ENCODE assay signal across 7 mouse cellular contexts in genomic region chr15:11994921-11995814, GRCm38 (mm10). TPM values are rescaled to one million over a fixed set of nuclear protein-coding genes. Genes with fewer than 3 reads are reported as not detected.
DNase-seq lines count a peak whose midpoint lies in the region; ATAC-seq and TF ChIP-seq lines count a peak whose summit lies in the region.

No protein-coding gene starts in this region.

- peak overlapping the region; percentile 77 for H3K4me2 ChIP-seq in limb, embryonic 11.5 days (ENCODE audit: low read depth, severe bottlenecking)
- peak overlapping the region; percentile 65 for H3K4me2 ChIP-seq in midbrain, embryonic 12.5 days (replicated peaks)

- no peaks in the 10 kb centered on the region; the same call in 1 of the 2 replicates for H3K4me1 ChIP-seq in bone marrow, adult 2 months (ENCODE audit: control insufficient read depth, insufficient read depth, low read length)
- H3K4me1 ChIP-seq in forebrain, embryonic 10.5 days, result peaks cover 28% of the 10 kb centered on the region
- peaks cover 8% of the 10 kb centered on the region for H3K4me1 ChIP-seq in limb, embryonic 11.5 days (ENCODE audit: control insufficient read depth, insufficient read depth, low read length)
- H3K4me1 ChIP-seq in midbrain, embryonic 12.5 days, result peaks cover 19% of the 10 kb centered on the region

- peak; percentile 69 for DNase-seq in MEL-GATA-1-ER (ENCODE audit: extremely low read depth, low read depth)
- peak; percentile 65 for DNase-seq in forebrain, embryonic 10.5 days (ENCODE audit: extremely low spot score, low spot score)
- DNase-seq in heart, postnatal 25 days (ENCODE audit: low spot score), result peak; percentile 41
- DNase-seq in limb, embryonic 11.5 days (ENCODE audit: low spot score), result peak; percentile 80
- peak; percentile 57 to 81 for DNase-seq in spleen, postnatal 4 days (ENCODE audit: low spot score in 2 of 2)

- TF ChIP-seq CTCF in bone marrow, adult 2 months (IDR thresholded peaks at IDR 0.05; ENCODE audit: control insufficient read depth, insufficient read depth, low read length), result no peak

- peaks cover 37% of the 10 kb centered on the region for H3K36me3 ChIP-seq in forebrain, embryonic 10.5 days (replicated peaks)
- no peaks in the 10 kb centered on the region; the same call in 1 of the 2 replicates for H3K36me3 ChIP-seq in limb, embryonic 11.5 days (ENCODE audit: control insufficient read depth, insufficient read depth, low read length)
- peaks cover 24% of the 10 kb centered on the region for H3K36me3 ChIP-seq in midbrain, embryonic 12.5 days

- no peak for TF ChIP-seq POLR2A in bone marrow, adult 2 months (IDR thresholded peaks at IDR 0.05; ENCODE audit: borderline replicate concordance, control insufficient read depth, low read depth, low read length)

- intact Hi-C loops in heart, postnatal 25 days (cut with DNase I), result loop anchor here (1.0 to 5.0 kb wide), 3 partner anchors 42 to 90 kb away; no protein-coding TSS in a partner anchor

- under 1% methylated on average over 64 of the region's 71 CpGs for WGBS in bone marrow, adult 2 months
- WGBS in forebrain, embryonic 10.5 days, result 3% methylated on average over 63 of the region's 71 CpGs
- WGBS in limb, embryonic 11.5 days, result 1% methylated on average over 55 of the region's 71 CpGs
- WGBS in midbrain, embryonic 12.5 days, result 2% methylated on average over 45 of the region's 71 CpGs

- peak overlapping the region; percentile 78 for H3K4me3 ChIP-seq in bone marrow, adult 2 months (replicated peaks; ENCODE audit: control insufficient read depth, low read depth, low read length)
- H3K4me3 ChIP-seq in forebrain, embryonic 10.5 days, result peak overlapping the region; percentile 97
- peak overlapping the region; percentile 65 for H3K4me3 ChIP-seq in limb, embryonic 11.5 days (ENCODE audit: low read depth, low read length)
- peak overlapping the region; percentile 80 for H3K4me3 ChIP-seq in midbrain, embryonic 12.5 days

- peak overlapping the region; percentile 94 for H3K27ac ChIP-seq in bone marrow, adult 2 months (ENCODE audit: control insufficient read depth, insufficient read depth, low read depth, low read length, poor library complexity)
- H3K27ac ChIP-seq in forebrain, embryonic 10.5 days, result peak overlapping the region; percentile 94
- peak overlapping the region; percentile 87 for H3K27ac ChIP-seq in limb, embryonic 11.5 days (replicated peaks; ENCODE audit: low read depth, low read length)
- H3K27ac ChIP-seq in midbrain, embryonic 12.5 days (replicated peaks), result peak overlapping the region; percentile 89

- no peaks in the 10 kb centered on the region for H3K9me3 ChIP-seq in forebrain, embryonic 10.5 days
- no peaks in the 10 kb centered on the region for H3K9me3 ChIP-seq in limb, embryonic 11.5 days (ENCODE audit: control insufficient read depth, low read length)
- no peaks in the 10 kb centered on the region for H3K9me3 ChIP-seq in midbrain, embryonic 12.5 days

- peak; percentile 76 for ATAC-seq in limb, embryonic 11.5 days (ENCODE audit: insufficient number of reproducible peaks, low FRiP score, low TSS enrichment, low read depth)
- ATAC-seq in midbrain, embryonic 12.5 days (ENCODE audit: low FRiP score, low read depth), result peak; percentile 86

- no peaks in the 10 kb centered on the region for H3K27me3 ChIP-seq in forebrain, embryonic 10.5 days (ENCODE audit: poor library complexity, severe bottlenecking)
- no peaks in the 10 kb centered on the region for H3K27me3 ChIP-seq in limb, embryonic 11.5 days (ENCODE audit: control insufficient read depth, insufficient read depth, low read length)
- no peaks in the 10 kb centered on the region for H3K27me3 ChIP-seq in midbrain, embryonic 12.5 days

- H3K9ac ChIP-seq in limb, embryonic 11.5 days (ENCODE audit: low read length), result peak overlapping the region; percentile 63
- H3K9ac ChIP-seq in midbrain, embryonic 12.5 days (replicated peaks), result peak overlapping the region; percentile 95

RNA-seq across cellular contexts. Expression of gene Sub1, which starts 1.6 kb away (rescaled TPM):
- 140 and 276 TPM in 2 replicates for polyA plus RNA-seq in bone marrow, adult 2 months (2011; ENCODE audit: insufficient read depth, insufficient read length, low replicate concordance, missing spikeins)
- polyA plus RNA-seq in forebrain, embryonic 10.5 days (2016; fragmentation: Nextera tagmentation; extraction: Ambion mirVana), result 744 and 763 TPM in 2 replicates
- total RNA-seq in heart, postnatal 25 days (2021), result 10 to 100 TPM; 73.6 to 82.5 TPM
- 1,109 and 1,116 TPM in 2 replicates for polyA plus RNA-seq in limb, embryonic 11.5 days (2014; fragmentation: Nextera tagmentation; extraction: Ambion mirVana)
- 641 and 665 TPM in 2 replicates for polyA plus RNA-seq in midbrain, embryonic 12.5 days (2016; fragmentation: Nextera tagmentation; extraction: Ambion mirVana)

Comparison
In these comparisons a context has a peak if more than half of its experiments do, and no peak if none do; other contexts are left out.
1. Peak in every context shown above with its lines: DNase-seq, ATAC-seq, H3K4me3 ChIP-seq and H3K27ac ChIP-seq.